Mouse (Mus musculus) skeletal muscle tissue, adult 2 months (tissue): ENCODE measurements around the gene Prr29.
"Not testable (repeated sequence)": the region's sequence is repeated elsewhere in the genome, so short reads cannot be mapped to it uniquely, and the experiment has no call there.

Source experiments
- DNase-seq: peaks from one replicate; pipeline ENCODE4 v3.0.0-alpha.2; 2012; ENCODE audit warnings: low read depth, low spot score

The Prr29 gene

DNA sequence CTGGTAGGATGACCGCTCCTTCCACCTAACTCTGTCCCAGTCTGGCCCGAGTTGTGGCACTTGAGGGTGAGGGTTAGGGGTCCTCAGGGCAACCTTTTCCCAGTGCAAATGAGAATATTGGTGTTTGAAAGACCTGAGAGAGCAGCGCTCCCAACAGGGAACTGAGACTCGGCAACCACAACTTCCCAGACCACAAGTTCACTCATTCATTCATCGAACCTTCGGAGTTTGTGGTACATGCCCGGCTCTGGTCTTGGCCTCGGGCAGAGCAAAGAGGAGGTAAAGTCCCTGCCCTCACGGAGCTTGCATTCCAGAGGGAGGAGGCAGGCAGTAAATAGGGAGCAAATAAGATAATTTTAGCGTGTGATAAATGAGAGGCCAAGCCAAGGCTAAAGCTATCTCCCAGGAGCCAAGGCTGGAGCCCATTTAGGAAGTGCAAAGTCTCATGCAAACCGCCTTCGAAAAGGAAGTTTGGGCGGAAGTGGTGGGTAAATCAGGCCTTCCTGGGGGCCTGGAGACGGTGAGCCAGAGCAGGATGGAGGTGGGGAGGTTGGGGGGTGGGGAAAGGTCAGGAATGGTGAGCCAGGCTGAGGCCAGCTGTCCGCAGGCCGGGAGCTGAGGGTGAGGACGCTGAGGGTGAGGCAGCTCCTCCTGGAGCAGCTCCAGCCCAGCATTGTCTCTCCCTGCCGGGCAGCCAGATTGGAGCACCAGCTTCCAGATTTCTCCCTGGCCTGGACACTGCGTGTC, 9.7 kb upstream of the Prr29 start:
- DNase-seq = no peak

DNA sequence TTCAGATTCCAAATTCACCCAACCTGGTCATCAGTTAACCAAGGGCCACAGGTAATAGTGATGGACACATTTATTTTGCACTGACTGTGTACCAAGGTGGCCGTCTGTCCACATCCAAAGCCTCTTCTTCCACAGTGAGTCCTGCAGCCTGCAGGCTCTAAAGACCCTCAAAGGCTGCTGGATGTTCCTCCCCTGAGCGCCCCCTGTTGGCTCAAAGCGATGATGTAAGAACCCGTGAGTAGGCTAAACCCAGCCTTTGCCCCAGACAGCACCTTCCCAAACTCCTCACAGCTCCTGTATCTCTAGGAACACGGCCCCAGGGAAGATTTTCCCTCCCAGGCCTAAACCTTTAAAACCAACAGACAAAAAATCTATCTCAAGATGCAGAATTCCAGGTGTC, 5.9 kb upstream of the Prr29 start:
- no peak for DNase-seq

DNA sequence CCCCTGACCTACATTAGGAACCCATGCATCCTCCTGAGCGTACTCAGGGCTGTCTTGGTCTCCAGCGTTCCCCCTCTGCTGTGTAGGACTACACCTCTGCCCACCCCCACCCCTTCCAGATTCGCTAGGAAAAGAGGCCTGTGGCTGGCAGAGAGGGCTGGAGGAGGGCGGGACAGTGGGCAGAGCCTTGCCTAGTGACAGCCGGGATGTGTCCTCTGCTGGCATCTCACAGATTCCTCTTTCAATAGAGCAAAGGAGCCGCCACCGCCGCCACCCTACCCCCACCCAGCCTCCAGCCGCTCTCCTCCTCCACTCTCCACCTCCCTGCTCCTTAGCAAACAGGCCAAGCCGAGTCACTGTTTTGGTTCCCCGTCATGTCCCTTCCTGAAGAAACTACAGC, 560 bp upstream of the Prr29 start:
- peak; percentile 85 for DNase-seq

DNA sequence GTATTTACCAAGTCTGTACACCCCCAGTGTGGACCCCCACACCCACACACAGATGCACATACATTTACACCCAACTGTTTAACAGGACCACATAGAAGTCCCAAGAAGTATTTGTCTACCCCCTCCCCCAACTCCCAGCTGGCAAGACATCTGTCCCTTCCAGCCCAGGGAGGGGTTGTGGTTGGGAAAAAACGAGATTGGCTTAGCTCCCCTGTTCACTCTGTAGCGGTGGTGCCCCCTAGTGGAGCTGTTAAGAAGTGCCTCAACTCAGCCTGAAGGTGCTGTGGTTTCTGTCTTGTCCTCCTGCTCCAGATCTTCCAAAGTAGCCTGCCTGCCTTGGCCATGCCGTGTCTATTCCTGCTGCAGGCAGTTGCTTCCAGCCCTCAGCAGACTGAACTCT, 1.0 kb downstream of the Prr29 start:
- DNase-seq = peak; percentile 92

DNA sequence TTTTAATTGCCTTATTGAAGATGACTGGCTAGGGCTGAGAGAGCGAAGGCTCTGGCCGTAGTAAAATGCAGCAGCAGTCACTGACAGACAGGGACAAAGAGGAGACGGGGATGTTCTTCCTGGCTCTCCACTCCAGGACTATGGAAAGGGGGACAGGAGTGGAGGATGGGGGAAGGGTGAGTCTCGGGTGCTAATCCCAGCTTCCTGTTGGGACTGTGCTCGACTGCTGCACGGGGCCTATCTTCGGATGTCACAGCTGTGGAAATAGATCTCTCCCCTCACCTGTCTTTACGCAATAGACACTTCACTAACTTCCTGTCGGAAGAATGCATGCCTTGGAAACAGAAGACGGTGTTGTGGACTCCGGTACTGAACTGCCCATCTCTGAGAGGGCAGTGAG, 8.7 kb downstream of the Prr29 start:
- DNase-seq = no peak

DNA sequence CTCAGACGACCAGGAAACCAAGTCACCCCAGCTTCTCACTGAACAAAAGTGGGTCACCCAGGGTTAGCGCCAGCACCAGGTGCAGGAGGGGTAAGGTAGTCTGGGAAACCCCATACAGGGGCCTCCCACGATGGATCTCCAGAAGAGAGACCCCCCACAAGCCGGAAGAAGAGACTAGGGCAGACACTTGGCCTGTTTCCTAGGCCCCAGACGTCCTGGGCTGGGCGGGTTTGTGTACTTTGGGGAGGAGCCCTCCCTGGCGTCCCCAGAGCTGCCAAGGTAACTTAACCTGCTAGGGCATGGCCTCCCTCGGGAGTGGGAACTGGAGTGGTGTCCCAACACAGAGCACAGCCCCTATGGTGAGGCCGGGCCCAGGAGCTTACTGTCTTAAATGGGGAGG, 9.3 kb downstream of the Prr29 start:
- no peak for DNase-seq

DNA sequence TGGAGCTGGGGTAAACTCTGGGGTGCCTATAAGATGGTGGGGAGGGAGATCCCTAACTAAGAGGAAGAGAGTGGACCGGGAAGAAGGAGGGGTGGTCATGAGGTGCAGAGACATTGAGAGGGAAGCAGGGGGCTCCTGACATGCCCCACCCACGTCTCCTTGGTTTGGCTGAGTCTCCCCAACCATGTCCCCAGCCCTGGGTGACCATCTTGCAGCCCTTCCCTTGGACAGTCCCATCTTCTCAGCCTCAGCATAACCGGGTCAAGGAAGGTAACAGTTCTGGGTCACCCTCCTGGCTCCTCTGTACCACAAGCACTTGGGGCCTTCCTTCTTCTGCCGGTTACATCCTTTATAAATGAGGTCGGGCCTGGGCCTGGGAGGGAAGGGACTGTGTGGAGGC, 9.7 kb downstream of the Prr29 start:
- DNase-seq = no peak

DNA sequence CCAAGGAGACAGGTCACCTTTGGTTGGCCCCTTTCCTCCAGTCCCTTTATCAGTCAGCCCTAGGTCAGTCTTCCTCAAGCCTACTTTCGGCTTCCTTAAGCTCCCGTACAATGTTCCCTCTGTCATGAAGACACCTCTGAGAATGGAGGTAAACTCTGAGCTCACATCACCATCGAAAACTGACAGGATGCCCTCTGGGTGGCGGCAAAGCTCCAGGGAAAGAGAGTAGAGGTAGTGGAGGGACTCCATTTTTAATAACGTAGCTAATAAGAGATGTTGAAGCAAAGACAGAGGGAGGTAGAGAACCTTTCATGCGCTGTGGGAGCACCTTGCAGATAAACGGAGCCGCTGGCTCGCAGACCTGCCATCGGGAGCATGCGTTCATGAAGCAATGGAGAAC, 15.7 kb downstream of the Prr29 start:
- DNase-seq = no peak

DNA sequence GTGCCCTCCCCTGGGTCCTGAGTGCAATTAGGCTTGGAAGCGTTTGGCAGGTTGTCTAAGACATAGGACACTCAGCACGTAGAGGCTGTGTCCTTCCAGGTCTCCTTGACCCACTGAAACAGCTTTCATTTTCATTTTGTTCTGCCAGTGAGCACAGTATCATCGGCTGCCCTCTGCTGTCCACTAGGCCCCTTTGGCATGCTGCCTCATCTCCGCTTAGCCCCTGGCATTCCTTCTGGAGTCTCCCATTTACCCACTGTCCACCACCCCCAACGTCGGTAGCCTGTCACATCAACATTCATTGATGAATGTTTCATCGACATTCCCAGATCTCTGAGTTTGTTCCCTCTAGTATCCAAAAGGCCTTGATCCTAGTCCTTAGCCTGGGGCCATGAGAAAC, 16.6 kb downstream of the Prr29 start:
- no peak for DNase-seq

DNA sequence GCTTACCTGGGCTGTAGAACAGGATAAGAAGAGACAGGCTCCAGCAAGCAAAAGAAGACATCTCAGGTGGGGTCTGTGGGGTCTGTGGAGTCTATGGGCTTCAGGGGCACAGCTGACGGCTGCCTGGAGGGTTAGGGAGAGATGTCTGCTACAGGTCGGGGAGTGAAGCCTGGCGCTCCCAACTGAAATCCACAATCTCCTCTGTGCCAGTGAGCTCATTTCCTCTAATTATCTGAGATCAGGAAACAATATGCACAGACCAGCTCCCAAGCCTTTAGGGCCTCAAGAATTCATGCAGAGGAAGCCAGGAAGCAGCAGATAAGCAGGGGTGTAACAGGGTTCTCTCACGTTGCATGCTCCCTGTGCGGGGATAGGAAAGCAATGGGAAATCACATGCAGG, 17.2 kb downstream of the Prr29 start:
- no peak for DNase-seq

DNA sequence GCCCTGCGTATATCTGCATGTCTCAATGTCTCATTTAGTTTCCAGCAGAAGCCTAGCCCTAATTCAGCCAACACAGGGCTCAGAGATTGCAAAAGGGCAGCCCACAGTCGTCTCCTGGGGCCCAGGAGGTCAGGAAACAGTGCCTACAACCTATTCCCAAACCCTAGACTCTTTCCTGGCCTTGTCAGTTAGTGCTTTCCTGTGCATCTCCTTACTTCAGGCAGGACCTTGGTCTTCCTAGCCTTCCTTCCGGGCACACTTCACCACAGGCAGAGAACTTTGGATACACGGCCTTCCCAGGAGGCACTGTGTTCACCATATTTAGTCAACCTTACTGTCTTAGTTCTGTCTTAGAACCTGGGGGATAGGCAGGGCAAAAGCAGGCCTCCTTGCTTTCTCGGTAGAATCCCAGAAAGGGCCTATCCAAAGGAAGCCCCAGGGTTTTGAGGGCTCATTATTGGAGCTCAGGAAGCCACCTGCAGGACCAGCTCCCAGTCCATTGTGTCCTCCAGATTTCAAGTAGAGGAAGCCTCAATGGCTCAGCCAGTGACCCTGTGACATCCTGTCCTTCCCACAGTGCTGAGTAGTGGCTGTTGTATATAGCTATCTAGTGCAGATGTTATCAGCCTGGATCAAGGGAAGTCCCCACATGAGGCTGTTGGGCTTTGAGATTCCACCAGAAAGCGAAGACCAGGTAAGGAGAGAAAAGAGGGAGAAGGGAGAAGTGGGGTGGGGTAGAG, 17.9 kb downstream of the Prr29 start:
- DNase-seq = no peak

DNA sequence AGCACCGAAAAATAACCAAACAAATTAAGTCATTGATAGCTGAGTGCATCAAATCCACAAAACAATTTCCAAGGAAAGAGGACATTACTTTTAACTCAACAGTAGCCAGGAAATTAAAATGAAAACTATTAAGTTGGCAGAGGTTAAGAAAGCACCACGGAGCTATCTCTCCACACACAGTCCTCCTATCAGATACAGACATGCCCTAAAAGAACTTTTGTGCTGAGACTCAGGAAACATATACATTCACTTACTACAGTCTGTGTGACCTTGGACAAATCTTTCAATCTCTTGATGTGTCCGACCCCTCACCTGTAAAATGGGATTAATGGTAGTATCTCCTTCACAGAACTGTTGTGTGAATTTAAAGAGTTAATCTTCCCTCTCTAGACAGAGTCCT, 21.1 kb downstream of the Prr29 start:
- DNase-seq = no peak

DNA sequence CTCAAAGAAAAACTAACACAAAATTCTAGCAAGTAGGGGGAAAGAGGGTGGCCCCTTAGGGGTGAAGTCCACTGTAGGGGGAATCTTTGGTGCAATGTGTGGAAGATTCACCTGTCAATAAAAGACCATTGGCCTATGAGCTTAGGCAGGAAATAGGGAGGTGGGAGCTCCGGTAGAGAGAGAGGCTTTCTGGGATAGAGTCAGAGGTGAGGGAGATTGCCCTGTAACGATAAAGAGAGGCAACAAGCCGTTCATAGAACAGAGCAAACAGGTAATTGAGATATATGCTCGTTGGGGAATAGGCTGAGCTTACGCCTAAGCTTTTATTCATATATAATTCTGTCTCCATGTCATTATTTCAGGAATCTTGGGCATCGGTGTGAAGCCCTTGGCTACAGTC, 21.7 kb downstream of the Prr29 start:
- DNase-seq = no peak

DNA sequence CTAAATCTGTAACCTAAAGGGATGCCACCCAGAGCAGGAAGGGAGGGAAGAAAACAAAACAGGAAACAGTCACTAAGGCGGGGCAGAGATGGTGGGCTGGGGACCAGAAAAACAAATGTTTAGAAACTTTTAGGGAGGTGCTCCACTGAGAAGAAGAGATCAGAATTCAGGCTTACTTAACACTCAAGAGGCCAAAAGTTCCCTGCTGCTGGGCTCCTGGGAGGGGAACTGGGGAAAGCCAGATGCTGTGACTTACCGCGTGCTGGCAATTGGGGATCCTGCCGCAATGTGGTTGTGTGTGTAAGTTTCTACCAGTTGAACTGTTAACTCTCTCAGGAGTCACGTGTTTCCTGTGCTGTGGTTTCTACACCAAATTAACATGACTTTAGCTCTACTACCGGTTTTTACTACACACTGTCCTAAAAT, 22.5 kb downstream of the Prr29 start, which contains the start of gene Icam2:
Gene Icam2 (minus strand): TSS at position 285 of the 426 bp plus-strand sequence.
- no peak for DNase-seq

DNA sequence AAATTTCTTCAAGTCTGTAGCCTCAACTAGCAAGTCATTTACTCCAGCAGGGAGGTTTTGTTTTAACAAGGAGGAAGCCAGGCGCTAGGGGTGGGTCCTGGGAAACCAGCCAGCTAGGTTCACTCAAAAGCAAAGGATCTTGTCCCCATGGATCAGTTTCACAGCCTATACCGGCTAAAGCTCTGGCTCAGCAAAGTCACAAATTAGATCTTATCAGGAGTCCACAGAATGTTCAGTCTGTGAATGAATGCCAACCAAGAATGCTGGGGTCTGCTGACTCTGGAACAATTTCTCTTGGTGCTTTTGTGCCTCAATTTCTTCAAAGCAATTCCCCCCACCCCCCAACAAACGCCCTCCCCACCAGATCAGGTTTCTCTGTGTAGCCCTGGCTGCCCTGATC, 24.3 kb downstream of the Prr29 start:
- DNase-seq = no peak

DNA sequence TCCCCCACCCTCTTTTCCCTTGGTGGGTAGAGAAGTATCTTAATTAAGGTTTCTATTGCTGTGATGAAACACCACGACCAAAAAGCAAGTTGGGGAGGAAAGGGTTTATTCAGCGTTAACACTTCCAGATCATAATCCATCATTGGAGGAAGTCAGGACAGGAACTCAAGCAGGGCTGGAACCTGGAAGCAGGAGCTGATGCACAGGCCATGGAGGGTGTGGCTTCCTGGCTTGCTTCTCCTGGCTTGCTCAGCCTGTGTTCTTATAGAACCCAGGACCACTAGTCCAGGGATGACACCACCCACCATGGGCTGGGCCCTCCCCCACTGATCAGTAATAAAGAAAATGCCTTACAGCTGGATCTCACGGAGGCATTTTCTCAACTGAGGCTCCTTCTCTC, 25.5 kb downstream of the Prr29 start:
- DNase-seq = no peak

DNA sequence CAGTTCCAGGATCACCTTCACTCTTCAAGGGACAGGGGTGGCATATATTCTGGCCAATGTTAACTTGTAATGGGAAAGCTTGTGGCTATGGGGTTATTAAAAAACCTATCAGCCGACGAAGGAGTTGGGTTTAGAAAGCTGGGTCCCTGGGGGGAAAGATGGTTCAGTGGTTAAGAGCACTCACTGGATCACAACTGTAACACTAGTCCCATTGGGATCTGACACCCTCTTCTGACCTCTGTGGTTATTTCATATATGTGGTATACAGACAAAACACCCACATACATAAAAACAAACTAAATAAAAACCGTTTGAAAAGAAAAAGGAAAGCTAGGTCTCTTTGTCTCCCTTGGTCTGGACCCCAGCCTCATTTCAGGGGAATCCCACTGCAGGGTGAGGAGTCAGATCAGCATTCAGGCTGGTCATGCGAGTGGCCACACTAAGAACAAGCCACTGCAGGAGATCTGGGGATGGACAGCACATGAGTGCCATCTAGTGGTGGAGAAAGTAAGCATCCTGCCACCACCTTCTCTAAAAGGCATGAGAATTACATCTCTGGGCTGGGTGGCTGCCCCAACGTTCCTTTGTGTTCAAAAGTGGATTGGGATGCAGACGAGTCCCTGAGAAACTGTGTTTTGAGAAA, 26.4 kb downstream of the Prr29 start:
- DNase-seq = peak; percentile 81

DNA sequence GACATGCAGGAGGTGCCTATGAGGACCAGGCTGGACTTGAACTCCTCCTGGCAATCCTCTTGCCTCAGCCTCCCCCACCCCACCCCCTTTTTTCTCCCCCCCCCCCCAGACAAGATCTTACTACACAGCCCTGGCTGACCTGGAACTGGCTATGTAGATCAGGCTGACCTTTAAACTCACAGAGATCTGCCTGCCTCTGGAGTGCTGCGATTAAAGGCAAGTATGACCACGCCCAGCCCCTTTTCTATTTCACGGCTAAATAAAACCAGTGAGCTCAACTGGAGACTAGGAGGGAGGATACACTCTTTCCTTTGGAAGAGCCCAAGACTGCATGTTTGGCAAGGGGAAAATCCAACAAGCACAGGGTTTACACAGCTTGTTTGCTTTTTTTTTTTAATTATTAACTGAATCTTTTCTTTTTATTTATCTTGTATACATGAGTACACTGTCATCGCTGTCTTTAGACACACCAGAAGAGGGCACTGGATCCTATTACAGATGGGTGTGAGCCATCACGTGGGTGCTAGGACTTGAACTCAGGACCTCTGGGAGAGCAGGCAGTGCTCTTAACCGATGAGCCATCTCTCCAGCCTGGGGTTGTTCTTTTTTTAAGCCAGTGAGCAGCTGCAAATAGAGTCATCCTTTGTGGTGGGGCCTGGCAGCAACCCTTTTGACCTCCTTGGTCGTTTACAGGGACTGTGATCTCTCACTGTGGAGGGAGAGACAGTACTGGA, 27.5 kb downstream of the Prr29 start:
- DNase-seq = no peak

DNA sequence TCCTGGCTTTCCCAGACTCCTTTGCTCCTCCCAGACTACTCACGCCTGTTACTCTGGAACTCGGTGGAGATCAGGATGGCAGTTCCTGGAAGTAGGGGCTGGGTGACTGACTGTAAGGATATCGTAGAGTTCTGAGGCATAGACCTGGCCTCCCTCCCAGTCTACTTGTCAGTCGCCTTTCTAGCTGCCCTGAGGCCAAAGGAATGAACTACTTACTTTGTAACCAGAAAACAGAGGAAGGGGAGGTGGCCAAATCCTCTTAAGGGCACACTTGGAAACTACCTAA, 28.0 kb downstream of the Prr29 start:
- no peak for DNase-seq

DNA sequence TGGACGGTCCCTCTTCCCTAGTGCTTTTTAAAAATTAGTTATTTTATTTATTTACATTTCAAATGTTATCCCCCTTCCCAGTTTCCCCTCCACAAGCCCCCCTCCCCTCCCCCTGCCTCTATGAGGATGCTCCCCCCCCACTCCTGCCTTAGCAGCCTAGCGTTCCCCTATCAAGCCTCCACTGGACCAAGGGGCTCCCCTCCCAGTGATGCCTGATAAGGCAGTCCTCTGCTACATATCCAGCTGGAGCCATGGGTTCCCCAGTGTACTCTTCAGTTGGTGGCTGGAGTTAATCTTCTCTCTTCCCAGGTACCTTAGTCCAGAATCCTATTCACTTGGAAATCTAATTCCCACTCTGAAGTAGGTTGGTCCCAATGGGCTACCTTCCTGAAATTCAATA, 28.8 kb downstream of the Prr29 start:
- not testable (repeated sequence) for DNase-seq

DNA sequence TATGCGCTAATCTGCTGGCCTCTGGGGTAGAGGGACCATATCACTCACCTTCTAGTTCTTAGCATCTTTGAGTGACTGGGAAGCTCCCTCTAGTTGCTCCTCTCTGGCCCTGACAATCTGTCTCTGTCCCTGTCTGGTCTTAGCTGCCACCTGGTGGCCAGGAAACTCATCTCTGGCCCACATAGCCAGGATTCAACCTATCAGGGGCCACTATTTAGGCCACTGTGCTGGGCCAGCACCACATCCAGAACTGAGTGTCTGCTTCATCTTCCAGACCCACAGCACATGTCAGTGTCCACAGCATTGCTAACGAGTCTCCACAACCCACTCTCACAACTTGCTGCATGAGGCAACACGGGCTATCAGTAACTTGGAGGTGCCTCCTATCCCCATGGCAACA, 32.4 kb downstream of the Prr29 start:
- no peak for DNase-seq

DNA sequence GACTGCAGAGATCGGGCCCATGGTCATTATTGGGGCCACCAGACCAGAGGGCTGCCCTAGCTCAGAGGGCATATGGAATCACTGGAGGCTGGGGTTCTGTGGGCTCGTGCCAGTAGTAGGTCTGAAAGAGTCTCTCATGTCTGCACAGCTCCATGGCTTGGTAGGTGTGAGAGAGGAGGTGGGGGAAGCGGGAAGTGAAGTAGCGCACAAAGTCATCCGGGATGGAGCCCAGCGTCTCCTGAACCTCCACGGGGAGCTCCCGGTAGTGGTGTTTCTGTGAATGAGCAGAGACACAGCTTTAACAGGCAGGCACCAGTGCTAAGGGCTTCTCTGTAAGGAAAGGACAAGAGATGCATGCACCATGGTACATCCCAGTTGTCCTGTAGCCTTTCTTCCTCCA, 33.2 kb downstream of the Prr29 start:
- DNase-seq = no peak
